Mouse (Mus musculus) left cerebral cortex, postnatal 14 days (tissue): Measurements from ENCODE around the gene Cpsf7. TPM values are rescaled to one million over a fixed set of nuclear protein-coding genes. Genes with fewer than 3 reads are reported as not detected.
"Not testable (repeated sequence)": the region's sequence is repeated elsewhere in the genome, so short reads cannot be mapped to it uniquely, and the experiment has no call there.

Experiments used
- DNase-seq, 2 experiments: peaks; one replicate each; pipeline ENCODE4 v3.0.0; 2021 to 2022; ENCODE audit warnings: low spot score in 2 of 2, mixed read lengths in 1 of 2
- intact Hi-C: fragments of 180-260 bp; cut with DNase I; formaldehyde crosslinking; loops from one replicate; pipeline ENCODE4 v1.15.1; 2025
- total RNA-seq, 2 experiments: library from RNA; stranded (reverse); gene quantifications; 2 replicates each; pipeline ENCODE4 v1.2.3; 2021

The Cpsf7 gene
- total RNA-seq, 2 experiments from 2014 or later, result 70.2 to 70.9 TPM

- intact Hi-C loops, result no loop called here
- no peak for DNase-seq
Observed at GRCm38 (mm10) chr19:10557001-10557400, 31.9 kb downstream of the Cpsf7 start.

- intact Hi-C loops, result no loop called here
- DNase-seq, result no peak
Observed at GRCm38 (mm10) chr19:10557430-10557829, 32.4 kb downstream of the Cpsf7 start.

GRCm38 (mm10) chr19:10557837-10558375 is 32.8 kb downstream of the Cpsf7 start:
- DNase-seq, intact Hi-C loops: not testable (repeated sequence)

- no peak for DNase-seq
- intact Hi-C loops, result no loop called here
Observed at GRCm38 (mm10) chr19:10560108-10560507, 35.0 kb downstream of the Cpsf7 start.

- no peak for DNase-seq
- intact Hi-C loops, result no loop called here
Observed at GRCm38 (mm10) chr19:10561558-10562314, 36.7 kb downstream of the Cpsf7 start.

GRCm38 (mm10) chr19:10562351-10562750 is 37.3 kb downstream of the Cpsf7 start:
- intact Hi-C loops, result no loop called here
- no peak for DNase-seq

GRCm38 (mm10) chr19:10564278-10564677 is 39.2 kb downstream of the Cpsf7 start:
- no peak for DNase-seq
- intact Hi-C loops, result no loop called here

- DNase-seq, result no peak
- intact Hi-C loops, result no loop called here
Observed at GRCm38 (mm10) chr19:10565217-10565616, 40.2 kb downstream of the Cpsf7 start.

GRCm38 (mm10) chr19:10569627-10570026 is 44.6 kb downstream of the Cpsf7 start:
- DNase-seq, result no peak

GRCm38 (mm10) chr19:10576690-10577561 is 51.9 kb downstream of the Cpsf7 start, which contains the start of the genes Cyb561a3 and Tmem138:
Gene Cyb561a3, plus strand, starts transcription at chr19:10577172.
Gene Tmem138, minus strand, starts transcription at chr19:10577362.
- intact Hi-C loops, result loop anchor here (1.0 kb wide), 1 partner anchor 28 kb away; the partner anchor contains the start of genes Ddb1 and Tkfc
- DNase-seq, result peak; percentile 92 to 94

More at GRCm38 (mm10) chr19:10569627-10570026, 44.6 kb downstream of the Cpsf7 start:
- intact Hi-C loops, result no loop called here

GRCm38 (mm10) chr19:10580102-10580501 is 55.0 kb downstream of the Cpsf7 start:
- intact Hi-C loops, result no loop called here
- DNase-seq, result no peak

GRCm38 (mm10) chr19:10580761-10581160 is 55.7 kb downstream of the Cpsf7 start:
- intact Hi-C loops, result no loop called here
- no peak for DNase-seq

- DNase-seq, result no peak
- intact Hi-C loops, result no loop called here
Observed at GRCm38 (mm10) chr19:10581984-10582383, 56.9 kb downstream of the Cpsf7 start.

GRCm38 (mm10) chr19:10583550-10584146 is 58.6 kb downstream of the Cpsf7 start:
- intact Hi-C loops, result no loop called here
- no peak for DNase-seq

- intact Hi-C loops, result no loop called here
- no peak for DNase-seq
Observed at GRCm38 (mm10) chr19:10585112-10585511, 60.0 kb downstream of the Cpsf7 start.

- DNase-seq, result no peak
- intact Hi-C loops, result no loop called here
Observed at GRCm38 (mm10) chr19:10587231-10587630, 62.2 kb downstream of the Cpsf7 start.

GRCm38 (mm10) chr19:10589127-10589857 is 64.2 kb downstream of the Cpsf7 start:
- intact Hi-C loops, result no loop called here
- DNase-seq, result no peak

- no peak for DNase-seq
- intact Hi-C loops, result no loop called here
Observed at GRCm38 (mm10) chr19:10590301-10590700, 65.2 kb downstream of the Cpsf7 start.
